Mouse (Mus musculus) left cerebral cortex, postnatal 14 days (tissue): Measurements from ENCODE around the gene Trpc1. TPM values are rescaled to one million over a fixed set of nuclear protein-coding genes. Genes with fewer than 3 reads are reported as not detected.

Experiments used
- DNase-seq, 2 experiments: peaks; one replicate each; pipeline ENCODE4 v3.0.0; 2021 to 2022; ENCODE audit warnings: low spot score in 2 of 2, mixed read lengths in 1 of 2
- intact Hi-C: fragments of 180-260 bp; cut with DNase I; formaldehyde crosslinking; loops from one replicate; pipeline ENCODE4 v1.15.1; 2025
- total RNA-seq, 2 experiments: library from RNA; stranded (reverse); gene quantifications; 2 replicates each; pipeline ENCODE4 v1.2.3; 2021

The Trpc1 gene
- total RNA-seq, 2 experiments from 2014 or later, result 48.2 to 48.3 TPM

DNA sequence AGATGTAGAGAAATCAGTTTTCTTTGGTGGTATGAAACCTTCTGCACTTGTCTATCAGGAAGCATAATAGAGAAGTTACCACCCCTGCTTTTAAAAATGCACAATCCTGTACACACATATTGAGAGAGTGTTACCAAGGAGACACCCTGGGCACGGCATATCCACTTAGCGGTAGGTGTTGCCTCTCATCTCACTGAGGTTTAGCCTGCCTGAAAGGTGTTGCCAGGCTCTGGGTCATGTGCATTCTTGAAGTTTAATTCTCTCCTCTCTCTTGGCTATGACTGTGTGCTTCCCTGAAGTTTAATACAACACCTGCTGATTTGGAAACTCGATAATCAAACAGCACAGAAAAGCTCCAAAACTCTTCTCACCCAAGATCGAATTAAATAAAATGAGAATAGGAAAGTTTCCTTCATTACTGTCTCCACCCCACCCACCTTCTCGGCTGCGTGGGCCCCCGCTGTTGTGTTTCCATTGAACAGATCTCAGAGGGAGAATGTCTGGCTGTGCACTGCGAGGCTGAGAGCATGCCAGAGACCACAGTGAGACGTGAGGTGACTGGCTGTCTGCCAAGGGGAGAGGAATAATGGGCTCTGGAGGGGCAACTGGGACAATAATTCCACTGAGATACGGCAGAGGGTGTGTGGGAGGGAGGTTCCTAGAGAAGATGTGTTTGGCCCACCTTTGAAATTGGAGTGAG lies 85.7 kb downstream of the Trpc1 start:
- peak; percentile 9 to 26 for DNase-seq
- intact Hi-C loops, result no loop called here

DNA sequence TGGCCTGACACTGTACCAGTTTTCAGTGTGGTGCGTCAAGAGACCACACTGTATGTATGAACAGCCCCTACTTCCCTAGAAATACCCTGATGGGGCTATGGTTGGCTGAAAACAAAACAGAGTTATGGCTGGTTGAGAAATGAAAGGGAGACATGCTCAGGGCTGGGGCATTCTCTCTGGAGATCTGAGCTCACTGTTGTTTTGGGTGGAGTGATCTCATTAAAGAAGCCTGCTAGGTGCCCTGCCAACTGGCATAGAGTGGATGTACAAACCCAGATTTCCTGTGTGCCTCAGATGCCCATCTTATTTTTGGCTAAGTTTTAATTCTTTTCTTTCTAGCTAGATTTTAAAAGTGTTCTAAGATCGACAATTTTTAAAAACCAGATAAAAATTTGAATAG lies 92.2 kb downstream of the Trpc1 start:
- DNase-seq, result no peak
- intact Hi-C loops, result no loop called here

Other genes starting within 250 kb of the Trpc1 start
- gene U2surp, start 238.4 kb downstream of the Trpc1 start, total RNA-seq, result 10 to 100 TPM; 57.6 to 60.7 TPM
- 10 to 100 TPM; 37.2 to 39.2 TPM for gene Paqr9, start 190.7 kb downstream of the Trpc1 start, total RNA-seq
- 1 to 10 TPM; 1.2 to 1.6 TPM for gene Pcolce2, start 112.8 kb downstream of the Trpc1 start, total RNA-seq
- gene Pls1, start 94.9 kb upstream of the Trpc1 start, total RNA-seq, result 1 to 10 TPM; 4.3 to 4.6 TPM
- gene Atr, start 107.2 kb upstream of the Trpc1 start, total RNA-seq, result 10 to 100 TPM; 11.0 to 11.5 TPM
- gene Xrn1, start 204.4 kb upstream of the Trpc1 start, total RNA-seq, result 10 to 100 TPM; 23.5 to 24.0 TPM